Mouse (Mus musculus) ES-E14 (cell line): ENCODE measurements around the gene Sox2.

Experiments used
- ZC3H11A ChIP-seq: IDR thresholded peaks from 2 replicates; pipeline ENCODE4 v1.6.1; 2012; ENCODE audit warnings: low read depth, mild to moderate bottlenecking, inconsistent platforms, low read length, borderline replicate concordance
- ZNF384 ChIP-seq: IDR thresholded peaks from 2 replicates; pipeline ENCODE4 v1.6.1; 2012; ENCODE audit warnings: low read depth, low read length, inconsistent platforms

- TF ChIP-seq ZC3H11A (no peak), ZNF384 (peak; percentile 1; the same call in 1 of the 2 replicates)
Measured at GRCm38 (mm10) chr3:34662712-34663655, 12.8 kb downstream of the Sox2 start.
